Mouse (Mus musculus): ENCODE measurements around the gene Zfp760.
"Not testable (repeated sequence)": the region's sequence is repeated elsewhere in the genome, so short reads cannot be mapped to it uniquely, and the experiment has no call there.

Zfp760 gene

DNA sequence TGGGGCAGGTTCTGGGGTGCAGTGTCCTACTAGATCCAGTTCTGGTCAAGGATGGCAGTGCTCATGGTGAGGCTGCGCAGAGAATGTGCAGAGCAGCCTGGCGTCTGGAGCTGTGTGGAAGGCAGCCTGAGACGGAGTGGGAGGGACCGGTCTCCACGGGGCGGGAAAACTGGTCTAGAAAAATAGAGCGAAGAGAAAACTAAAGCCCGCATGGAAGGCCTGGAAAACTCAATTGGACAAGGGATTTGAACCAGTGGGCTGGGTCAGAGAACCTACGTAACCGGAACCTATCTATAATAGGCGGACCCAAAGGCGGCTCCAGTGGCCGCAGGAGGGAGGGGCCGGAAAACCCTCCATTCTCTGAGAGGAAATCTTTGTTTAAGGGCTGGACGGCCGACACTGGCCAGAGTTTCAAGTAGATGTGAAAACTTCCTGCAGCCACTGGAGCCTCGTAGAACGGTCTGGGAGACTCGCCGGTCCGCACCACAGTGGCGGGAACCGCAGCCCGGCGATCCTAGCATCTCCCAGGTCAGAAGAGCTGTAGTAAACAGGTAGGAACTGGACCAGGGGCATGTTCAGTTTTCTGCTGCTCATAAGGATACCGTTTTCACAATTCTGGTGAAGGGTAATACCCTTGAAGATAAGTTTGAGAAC, at the start of gene Zfp760:
TSS of gene Zfp760 (plus strand) at position 399 of the 654 bp plus-strand sequence.
- DNase-seq (ENCODE audit: low spot score in 2 of 2): peak; percentile 91

- not testable (repeated sequence) for DNase-seq (ENCODE audit: low spot score in 2 of 2)
Measured at GRCm38 (mm10) chr17:21678826-21679225, 28.7 kb upstream of the Zfp760 start.

DNA sequence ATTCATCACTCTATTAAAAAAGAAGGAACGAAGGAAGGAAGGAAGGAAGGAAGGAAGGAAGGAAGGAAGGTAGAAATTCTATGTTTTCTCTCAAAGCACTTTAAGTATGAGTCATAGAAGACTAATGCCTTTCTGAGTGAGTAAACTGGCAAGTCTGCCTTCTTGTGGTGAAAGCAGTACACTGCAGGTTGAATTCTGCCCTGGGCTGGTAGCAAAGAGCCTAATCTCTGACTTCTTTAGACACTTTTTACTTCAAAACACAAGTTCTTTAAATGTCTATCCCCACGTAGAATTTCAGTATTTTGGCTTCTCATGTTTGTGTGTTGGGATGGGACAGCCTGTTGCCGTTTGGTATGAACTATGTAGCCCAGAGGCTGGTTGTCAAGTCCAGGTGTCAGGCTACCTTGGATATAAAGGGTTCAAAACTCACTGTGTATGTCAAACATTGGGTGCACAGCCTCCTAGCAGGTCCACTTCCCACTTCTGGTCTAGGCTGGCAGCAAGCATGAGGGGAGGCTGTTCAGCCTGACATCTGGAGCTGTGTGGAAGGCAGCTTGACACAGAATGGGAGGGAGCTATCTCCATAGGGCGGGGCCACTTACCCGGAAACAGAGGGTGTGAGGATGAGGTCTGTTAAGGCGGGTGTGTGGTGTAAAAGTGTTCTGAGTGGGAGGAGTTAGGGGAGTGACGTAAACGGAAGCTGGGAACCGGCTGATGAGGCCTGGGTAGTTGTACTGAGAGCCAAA, 28.1 kb upstream of the Zfp760 start:
- peak; percentile 92 to 93 for DNase-seq (ENCODE audit: low spot score in 2 of 2)

GRCm38 (mm10) chr17:21680019-21680376, 27.5 kb upstream of the Zfp760 start:
- DNase-seq (ENCODE audit: low spot score in 2 of 2): not testable (repeated sequence)

DNA sequence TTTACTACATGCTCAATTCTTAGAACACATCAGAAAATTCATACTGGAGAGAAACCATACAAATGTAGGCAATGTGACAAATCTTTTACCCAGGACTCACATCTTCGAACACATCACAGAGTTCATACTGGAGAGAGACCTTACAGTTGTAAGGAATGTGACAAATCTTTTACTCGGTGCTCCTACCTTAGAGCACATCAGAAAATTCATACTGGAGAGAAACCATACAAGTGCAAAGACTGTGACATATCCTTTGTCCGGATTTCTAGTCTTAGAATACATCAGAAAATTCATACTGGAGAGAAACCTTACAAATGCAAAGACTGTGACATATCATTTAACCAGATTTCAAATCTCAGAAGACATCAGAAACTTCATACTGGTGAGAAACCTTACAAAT, 16.0 kb upstream of the Zfp760 start, which contains the start of gene Gm10226:
TSS of gene Gm10226 (plus strand) at position 301 of the 400 bp plus-strand sequence.
- no peak for DNase-seq (ENCODE audit: low spot score in 2 of 2)

- no peak for DNase-seq (ENCODE audit: low spot score in 2 of 2)
Measured at GRCm38 (mm10) chr17:21693342-21693741, 14.2 kb upstream of the Zfp760 start.

- DNase-seq (ENCODE audit: low spot score in 2 of 2): no peak
Measured at GRCm38 (mm10) chr17:21696073-21696472, 11.5 kb upstream of the Zfp760 start.

DNA sequence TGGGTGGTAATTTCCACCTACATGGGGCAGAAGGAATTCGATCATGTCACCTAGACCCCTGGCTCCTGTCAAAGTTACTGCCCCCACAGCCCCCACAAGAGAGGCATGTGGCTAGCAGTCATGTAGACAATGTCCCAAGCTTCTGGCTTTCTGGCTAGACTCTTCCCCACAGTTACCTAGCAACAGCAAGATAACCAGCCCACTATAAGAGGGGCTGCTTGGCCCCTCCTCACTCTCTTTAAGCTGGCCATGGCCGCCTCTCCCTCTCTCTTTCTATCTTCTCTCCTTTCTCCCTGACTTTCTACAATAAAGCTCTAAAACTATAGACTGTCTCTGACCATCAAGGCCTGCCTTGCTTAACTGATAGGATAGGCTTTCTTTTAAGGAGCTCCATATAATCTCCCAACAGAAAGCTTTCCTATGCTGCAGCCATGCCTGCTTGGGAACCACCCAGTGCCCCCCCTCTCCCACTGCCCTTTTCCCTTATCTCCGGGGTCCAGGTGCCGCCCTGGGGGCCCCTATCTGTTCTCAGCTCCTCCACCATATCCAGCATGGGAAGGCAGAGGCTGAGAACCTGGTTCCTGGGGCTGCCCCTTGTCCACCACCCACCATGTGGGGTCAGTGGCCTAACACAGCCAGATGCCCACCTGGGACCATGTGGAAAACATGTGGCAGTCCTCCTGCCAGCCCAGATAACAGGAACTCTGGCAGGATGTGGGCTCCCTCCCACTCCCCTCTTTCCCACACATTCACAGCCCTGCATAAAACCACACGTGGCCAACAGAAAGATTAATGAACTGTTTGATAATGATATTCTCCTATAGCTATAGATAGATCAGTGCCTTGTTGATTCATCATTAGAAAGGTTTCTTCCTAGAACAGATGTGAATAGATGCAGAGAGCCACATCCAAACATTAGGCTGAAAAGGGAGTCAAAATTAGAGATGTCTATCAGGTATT, 5.0 kb upstream of the Zfp760 start:
- no peak for DNase-seq (ENCODE audit: low spot score in 2 of 2)

DNA sequence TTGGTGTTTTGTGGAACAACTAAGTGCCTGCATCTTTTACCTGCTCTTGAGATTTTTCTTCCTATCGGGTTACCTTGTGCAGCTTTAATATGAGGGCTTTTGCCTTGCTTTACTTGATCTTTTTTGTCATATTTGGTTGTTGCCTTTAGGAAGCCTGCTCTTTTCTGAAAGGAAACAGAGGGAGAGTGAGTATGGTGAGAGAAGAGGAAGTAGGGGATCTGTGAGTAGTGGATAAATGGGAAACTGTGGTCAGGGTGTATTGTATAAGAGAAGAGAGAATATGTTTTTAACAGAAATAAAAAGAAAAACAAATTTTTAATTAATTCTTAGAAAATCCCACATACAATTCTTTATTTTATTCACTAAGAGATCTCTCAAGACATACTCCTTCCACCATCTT, 4.1 kb upstream of the Zfp760 start:
- DNase-seq (ENCODE audit: low spot score in 2 of 2): no peak

DNA sequence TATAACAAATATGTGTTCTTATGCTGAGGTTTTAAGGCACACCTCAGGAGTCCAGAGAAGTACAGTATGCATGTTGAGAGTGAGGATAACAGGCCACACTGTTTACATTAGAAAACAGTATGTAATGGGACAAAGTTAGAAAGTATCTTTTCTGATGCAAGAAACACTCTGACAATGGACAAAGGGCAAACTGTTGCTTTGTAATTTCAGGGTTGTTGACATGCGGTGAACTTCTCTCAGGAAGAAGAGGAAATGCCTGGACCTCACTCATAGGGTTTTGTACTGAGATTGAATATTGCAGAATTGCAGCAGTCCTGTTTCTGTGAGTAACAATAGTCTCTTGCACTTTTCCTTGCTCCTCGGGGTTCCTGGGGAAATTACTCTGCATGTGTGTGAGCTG, 860 bp downstream of the Zfp760 start:
- no peak for DNase-seq (ENCODE audit: low spot score in 2 of 2)

- DNase-seq (ENCODE audit: low spot score in 2 of 2): not testable (repeated sequence)
Measured at GRCm38 (mm10) chr17:21730495-21730894, 23.0 kb downstream of the Zfp760 start, which contains the start of gene Zfp229. Zfp229 (plus strand) TSS chr17:21730795.

GRCm38 (mm10) chr17:21733049-21733448, 25.5 kb downstream of the Zfp760 start:
- no peak for DNase-seq (ENCODE audit: low spot score in 2 of 2)

GRCm38 (mm10) chr17:21733529-21734031, 26.0 kb downstream of the Zfp760 start:
- DNase-seq (ENCODE audit: low spot score in 2 of 2): peak; percentile 85 to 87

DNA sequence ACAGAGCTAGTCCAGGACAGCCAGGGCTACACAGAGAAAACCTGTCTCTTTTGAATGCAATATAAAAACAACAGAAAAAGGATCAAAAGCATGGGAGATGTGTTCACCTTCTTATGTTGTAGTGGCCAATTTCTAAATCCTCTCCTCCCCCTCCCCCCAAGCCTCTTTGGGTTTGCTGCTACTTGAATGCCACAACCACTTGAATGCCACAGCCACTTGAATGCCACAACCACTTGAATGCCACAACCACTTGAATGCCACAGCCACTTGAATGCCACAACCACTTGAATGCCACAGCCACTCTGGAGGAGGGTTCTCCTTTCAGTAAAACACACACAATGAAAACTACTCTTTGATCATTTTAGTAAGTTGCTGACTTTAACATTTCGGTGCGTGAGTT, 45.2 kb downstream of the Zfp760 start:
- DNase-seq (ENCODE audit: low spot score in 2 of 2): no peak

DNA sequence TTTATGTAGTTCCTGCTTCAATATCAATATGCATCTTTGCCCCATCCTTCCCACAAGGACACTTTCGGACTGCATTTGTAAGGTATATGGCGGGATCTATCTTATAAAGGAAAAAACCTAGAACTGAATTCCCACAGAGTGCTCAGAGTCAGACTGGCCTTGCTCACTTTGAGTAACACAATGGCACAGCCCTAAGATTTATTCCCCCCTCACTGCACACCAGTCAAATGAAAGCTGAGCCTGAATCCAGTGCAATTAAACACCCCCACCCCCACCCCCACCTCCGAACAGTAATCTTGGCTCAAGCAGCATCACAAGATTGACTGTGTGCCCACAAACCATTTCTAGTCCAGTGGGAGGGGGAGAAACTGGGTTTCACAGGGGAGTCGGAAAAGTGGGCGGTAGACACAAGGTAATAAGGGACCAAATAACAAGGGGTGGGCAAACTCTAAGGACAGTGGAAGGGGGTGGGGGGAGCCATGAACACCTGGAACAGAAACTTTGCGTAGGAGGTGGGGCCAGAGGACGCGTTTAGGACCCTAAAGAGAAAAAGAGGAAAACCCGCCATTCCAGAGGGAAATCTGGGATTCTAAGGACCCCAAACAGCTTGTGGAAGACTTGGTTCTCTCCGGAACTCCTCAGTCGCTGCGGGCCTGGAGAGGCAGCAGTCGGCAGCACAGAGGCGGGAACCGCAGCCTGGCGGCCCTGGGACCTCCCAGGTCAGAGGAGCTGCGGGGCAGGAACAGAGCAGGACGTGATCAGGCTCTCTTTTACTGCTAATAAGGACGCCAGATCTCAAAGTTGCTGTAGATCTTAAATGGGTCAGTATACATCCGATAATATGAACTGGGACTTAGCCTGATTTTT, 46.0 kb downstream of the Zfp760 start:
- no peak for DNase-seq (ENCODE audit: low spot score in 2 of 2)

DNA sequence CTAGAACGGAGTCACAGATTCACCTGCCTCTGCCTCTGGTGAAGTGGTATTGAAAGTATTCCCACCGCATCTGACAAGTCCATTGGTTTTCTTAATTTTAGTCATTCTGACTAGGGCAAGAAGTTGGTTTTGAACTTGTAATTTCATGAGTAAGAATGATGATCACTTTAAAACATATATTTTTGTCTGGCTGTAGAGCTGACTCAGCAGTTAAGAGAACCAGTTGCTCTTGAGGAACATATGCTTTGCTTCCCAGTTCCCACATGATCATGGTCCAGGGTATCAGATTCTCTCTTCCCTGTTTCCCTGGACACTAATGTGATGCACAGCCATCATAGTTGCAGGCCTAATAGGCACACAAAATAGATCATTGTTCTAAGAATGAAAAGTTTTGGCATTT, 62.8 kb downstream of the Zfp760 start:
- DNase-seq (ENCODE audit: low spot score in 2 of 2): no peak
